Mouse (Mus musculus): ENCODE results near the gene Piwil4. TPM values are rescaled to one million over a fixed set of nuclear protein-coding genes. Genes with fewer than 3 reads are reported as not detected.

Piwil4 gene
- not detected for polyA plus RNA-seq (2014; fragmentation: Illumina TruSeq; extraction: RNeasy Lipid Tissue Mini Kit (QIAGEN cat#74804); ENCODE audit: low read depth, low replicate concordance)

GRCm38 (mm10) chr9:14740151-14740924, at the start of gene Piwil4:
Gene Piwil4 (minus strand): TSS chr9:14740733.

GRCm38 (mm10) chr9:14784039-14785002, 43.8 kb upstream of the Piwil4 start, which contains the start of the genes Mre11a and Ankrd49:
Gene Mre11a (plus strand): TSS chr9:14784654.
Gene Ankrd49 (minus strand): TSS chr9:14784856.

DNA sequence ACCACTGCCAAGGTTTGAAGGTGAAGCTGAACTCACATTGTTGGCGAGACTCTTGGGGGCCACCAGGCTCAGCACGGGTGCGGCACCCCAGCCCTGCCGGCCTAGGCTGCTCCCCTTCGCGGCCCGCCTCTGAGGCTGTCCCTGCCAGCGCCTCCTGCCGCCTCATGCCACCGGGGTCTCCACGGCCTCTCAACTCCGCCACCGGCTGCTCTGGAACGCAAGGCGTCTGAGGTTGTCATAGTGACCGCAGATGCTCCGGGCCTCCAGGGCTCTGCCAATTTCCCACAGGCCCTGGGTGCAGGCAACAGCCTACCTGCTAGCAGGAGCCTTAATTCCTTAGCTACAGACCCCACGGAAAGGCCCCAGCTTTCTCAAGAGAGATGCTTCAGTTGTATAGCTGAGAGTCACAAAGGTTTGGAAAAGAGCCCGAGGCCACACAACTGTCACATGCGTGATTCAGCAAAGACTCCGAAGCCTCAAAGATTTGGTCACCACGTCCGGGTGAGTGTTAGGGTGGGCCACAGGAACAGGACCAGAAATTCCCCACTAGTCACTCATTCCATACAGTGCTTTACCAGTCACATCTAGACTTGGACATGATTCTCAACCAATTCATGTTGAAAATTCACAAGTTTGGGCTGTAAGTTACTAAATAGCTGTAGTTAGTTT, 30.4 kb upstream of the Piwil4 start, which contains the start of gene 1700012B09Rik:
TSS of gene 1700012B09Rik (minus strand) at position 228 of the 669 bp plus-strand sequence.

DNA sequence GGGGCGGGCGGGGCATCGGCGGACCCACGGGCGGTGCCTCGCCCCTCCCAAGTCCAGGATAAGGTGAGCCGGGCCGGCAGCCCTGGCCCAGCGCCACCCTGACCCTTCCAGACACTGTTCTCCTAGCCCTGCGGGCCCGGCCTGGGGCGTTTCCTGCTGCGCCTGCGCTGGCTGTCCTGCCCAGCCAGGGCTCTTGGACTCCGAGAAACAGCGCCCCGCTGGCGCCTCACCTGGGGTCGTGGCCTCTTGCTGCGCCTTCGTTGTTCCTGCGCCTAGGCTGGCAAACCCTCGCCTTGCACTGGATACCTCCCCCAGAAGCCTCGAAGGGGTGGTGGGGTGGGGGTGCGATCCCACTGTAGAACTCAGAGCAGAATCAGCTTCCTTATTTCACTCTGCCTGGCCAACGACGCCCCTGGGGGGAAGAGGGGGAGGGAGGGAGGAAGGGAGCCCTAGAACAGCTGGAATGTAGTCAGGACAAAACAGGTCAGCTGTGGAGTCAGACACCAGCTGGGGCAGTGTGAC, 11.5 kb upstream of the Piwil4 start, which contains the start of gene Fut4:
TSS of gene Fut4 (minus strand) at position 393 of the 522 bp plus-strand sequence.

Other genes with a start within 250 kb of the Piwil4 start
- gene Kdm4d, start 240.3 kb downstream of the Piwil4 start, polyA plus RNA-seq (2014; fragmentation: Illumina TruSeq; extraction: RNeasy Lipid Tissue Mini Kit (QIAGEN cat#74804); ENCODE audit: low read depth, low replicate concordance) = not detected
- 101 TPM for gene Cwc15, start 240.1 kb downstream of the Piwil4 start, polyA plus RNA-seq (2014; fragmentation: Illumina TruSeq; extraction: RNeasy Lipid Tissue Mini Kit (QIAGEN cat#74804); ENCODE audit: low read depth, low replicate concordance)
- 32.4 TPM for gene Amotl1, start 95.7 kb downstream of the Piwil4 start, polyA plus RNA-seq (2014; fragmentation: Illumina TruSeq; extraction: RNeasy Lipid Tissue Mini Kit (QIAGEN cat#74804); ENCODE audit: low read depth, low replicate concordance)
- 0.63 TPM for gene Fut4, start 11.7 kb upstream of the Piwil4 start, polyA plus RNA-seq (2014; fragmentation: Illumina TruSeq; extraction: RNeasy Lipid Tissue Mini Kit (QIAGEN cat#74804); ENCODE audit: low read depth, low replicate concordance)
- not detected for gene 1700012B09Rik, start 30.3 kb upstream of the Piwil4 start, polyA plus RNA-seq (2014; fragmentation: Illumina TruSeq; extraction: RNeasy Lipid Tissue Mini Kit (QIAGEN cat#74804); ENCODE audit: low read depth, low replicate concordance)
- gene Mre11a, start 43.9 kb upstream of the Piwil4 start, polyA plus RNA-seq (2014; fragmentation: Illumina TruSeq; extraction: RNeasy Lipid Tissue Mini Kit (QIAGEN cat#74804); ENCODE audit: low read depth, low replicate concordance) = 7.4 TPM
- gene Ankrd49, start 44.1 kb upstream of the Piwil4 start, polyA plus RNA-seq (2014; fragmentation: Illumina TruSeq; extraction: RNeasy Lipid Tissue Mini Kit (QIAGEN cat#74804); ENCODE audit: low read depth, low replicate concordance) = 10.9 TPM
- not detected for gene Gpr83, start 119.5 kb upstream of the Piwil4 start, polyA plus RNA-seq (2014; fragmentation: Illumina TruSeq; extraction: RNeasy Lipid Tissue Mini Kit (QIAGEN cat#74804); ENCODE audit: low read depth, low replicate concordance)
- not detected for gene Izumo1r, start 163.2 kb upstream of the Piwil4 start, polyA plus RNA-seq (2014; fragmentation: Illumina TruSeq; extraction: RNeasy Lipid Tissue Mini Kit (QIAGEN cat#74804); ENCODE audit: low read depth, low replicate concordance)

Data from heart, adult 10 weeks (tissue).